Mouse (Mus musculus): Measurements from ENCODE around the gene Plekha5. TPM values are rescaled to one million over a fixed set of nuclear protein-coding genes. Genes with fewer than 3 reads are reported as not detected.

The Plekha5 gene
- 1 to 10 TPM; 6.1 to 9.4 (median 7.0) TPM for total RNA-seq (2022)

DNA sequence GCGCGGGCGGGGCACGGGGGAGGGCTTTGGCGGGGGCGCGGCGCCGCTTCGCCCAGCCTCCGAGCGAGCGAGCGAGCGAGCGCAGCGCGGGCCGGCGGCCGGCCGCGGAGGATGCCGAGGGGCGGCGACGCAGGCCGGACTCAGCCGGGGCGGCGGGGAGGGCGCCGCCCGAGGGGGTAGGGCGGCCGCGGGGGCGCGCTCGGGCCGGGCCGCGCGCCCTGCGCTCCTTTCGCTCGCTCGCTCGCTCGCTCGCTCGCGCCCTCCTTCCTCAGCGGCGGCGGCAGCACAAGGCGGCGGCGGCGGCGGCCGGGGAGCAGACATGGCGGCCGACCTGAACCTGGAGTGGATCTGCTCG lies at the start of gene Plekha5:
Gene Plekha5, plus strand, starts transcription at position 209 of the 355 bp plus-strand sequence.
- peak; percentile 9 to 42 for DNase-seq (ENCODE audit: low spot score in 2 of 2)

DNA sequence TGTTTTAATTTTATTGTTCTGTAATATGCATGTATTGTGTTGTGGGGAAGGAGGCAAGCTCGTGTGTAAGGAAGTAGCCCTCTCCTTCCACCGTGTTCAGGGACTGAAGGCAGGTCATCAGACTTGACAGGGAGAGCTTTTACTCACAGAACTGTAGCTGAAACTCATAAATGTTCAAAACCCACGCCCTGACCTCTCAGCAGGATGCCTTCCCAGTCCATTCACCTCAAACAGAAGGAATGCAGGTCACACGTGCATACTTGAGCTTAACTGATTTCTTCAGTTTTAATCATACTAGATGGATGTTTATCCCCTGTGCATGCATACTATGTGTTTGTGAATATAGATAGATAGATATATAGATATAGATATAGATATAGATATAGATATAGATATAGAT lies 48.2 kb upstream of the Plekha5 start:
- DNase-seq (ENCODE audit: low spot score in 2 of 2): no peak

DNA sequence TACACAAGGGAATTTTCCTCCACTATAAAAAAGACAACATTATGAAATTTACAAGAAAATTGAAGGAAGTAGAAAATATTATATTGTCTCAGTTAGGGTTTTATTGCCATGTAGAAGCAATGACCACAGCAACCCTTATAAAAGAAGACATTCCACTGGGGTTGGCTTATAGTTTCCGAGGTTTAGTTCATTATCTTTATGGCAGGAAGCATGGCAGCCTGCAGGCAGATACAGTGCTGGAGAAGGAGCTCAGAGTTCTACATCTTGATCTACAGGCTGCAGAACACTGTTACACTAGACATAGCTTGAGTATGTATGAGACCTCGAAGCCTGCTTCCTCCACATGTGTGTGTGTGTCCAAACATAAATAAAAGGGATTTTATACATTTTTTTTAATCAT lies 43.3 kb upstream of the Plekha5 start:
- DNase-seq (ENCODE audit: low spot score in 2 of 2): no peak

DNA sequence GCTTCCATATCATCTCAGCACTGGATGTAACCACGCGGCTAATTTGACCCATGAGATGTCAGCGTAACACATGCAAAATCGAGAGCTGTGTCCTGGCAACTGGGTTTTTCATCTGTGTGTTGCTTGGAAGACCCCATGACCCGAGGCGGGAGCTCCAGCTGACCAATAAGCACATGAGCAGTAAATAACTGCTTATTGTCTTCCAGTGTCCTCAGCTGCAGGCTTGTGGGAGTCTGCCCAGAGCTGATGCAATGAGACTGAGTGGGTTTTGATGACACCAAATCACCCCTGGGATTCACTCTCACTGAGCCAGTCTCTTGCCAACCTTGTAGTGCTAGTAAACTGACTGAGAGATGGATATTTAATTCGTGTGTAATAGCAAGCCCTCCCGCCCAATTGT lies 42.7 kb upstream of the Plekha5 start:
- DNase-seq (ENCODE audit: low spot score in 2 of 2): peak in 1 of 2 experiments; percentile 17

DNA sequence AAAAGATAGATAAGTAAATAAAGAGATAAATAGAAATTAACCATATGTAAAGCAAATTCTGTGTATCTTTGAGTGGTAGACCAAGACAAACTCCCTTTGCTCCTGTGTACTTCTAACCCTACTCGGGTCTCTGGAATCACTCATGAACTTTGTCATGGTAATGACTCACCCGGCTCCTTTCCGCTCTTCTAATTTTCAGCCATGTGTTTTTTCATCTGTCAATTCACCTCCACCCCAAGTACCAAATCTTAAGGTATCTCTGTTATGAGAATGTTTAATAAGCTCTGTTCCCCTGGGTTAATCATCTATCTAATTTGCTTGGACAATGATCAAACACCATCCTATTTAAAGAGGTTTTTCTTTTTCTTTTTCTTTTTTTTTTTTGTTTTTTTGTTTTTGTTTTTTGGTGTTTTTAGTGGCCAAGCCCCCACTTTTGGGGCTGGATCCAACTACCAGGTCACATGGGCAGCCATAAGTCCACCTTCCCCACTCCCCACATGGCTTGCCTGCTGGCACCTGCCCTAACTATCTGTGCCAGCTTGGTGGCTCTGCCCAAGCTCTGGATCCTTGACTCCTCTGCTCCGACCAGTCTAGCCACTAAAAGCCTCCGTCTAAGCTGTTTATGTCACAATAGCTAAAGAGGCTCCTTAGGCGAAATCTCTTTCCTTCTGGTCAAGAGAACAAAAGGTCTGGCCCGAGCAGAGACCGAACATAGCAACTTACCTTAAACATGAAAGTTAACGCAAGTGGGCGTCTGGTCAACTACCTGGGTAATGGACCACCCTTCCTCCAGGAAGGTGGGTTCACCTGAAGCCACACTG lies 40.1 kb upstream of the Plekha5 start:
- DNase-seq (ENCODE audit: low spot score in 2 of 2): no peak

DNA sequence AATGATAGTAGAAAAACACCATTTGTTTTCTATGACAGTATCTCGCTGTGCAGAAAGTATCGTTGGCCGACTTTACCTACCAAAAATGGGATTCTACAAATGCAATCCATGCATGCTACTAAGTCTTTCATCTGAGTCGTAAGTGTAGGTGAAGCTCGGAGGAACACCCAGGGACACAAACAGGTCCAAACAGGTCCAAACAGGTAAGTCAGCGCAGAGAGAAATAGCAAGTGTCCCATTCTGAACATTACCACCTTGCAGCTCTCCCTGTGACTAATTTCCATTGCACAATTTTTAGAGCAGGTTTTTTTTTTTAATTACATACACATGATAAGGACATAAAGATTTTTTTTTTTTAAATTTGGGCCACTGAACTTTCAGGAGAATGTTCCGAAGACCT lies 27.2 kb upstream of the Plekha5 start:
- DNase-seq (ENCODE audit: low spot score in 2 of 2): no peak

DNA sequence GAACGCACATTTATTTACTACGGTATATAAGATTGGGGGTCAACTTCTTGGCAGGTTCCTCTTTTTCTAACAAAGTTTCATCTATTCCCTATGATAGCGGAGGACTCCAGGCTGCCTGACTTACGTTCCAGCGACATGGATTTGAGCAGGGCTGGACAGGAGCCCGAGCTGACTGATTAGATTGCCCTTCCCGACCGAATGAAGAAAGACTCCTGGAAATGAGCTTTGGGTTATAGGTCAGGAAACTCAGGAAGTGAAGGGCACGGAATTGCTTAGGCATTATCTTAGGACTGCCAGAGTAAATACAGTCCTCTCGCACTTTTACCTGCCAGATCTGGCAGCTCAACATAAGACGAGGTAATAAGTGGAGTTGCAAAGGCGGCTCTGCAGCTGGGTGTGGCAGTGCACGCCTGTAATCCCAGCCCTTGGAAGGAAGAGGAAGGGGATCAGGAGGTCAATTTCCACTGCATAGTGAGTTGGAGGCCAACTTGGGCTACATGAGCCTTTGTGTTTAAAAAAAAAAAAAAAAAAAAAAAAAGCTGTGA lies 21.0 kb upstream of the Plekha5 start:
- DNase-seq (ENCODE audit: low spot score in 2 of 2): no peak

DNA sequence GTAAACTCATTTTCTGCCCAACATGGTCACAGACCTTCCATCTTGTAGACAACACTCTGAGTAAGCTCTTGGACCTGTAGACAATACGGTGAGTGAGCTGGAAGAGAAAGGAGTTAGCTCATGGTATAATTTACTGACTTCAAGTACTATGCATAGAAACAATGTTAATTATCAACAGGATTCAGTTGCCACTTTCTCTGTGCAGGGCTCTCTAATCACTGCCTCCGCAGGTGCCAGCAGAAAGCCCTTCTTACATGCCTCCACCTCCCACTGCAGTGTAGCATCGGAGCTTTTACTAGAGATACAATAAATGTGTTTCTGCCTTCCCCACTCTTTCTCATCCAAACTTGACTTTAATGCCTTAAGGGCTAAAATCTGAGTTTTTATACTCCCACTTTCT lies 11.9 kb upstream of the Plekha5 start:
- DNase-seq (ENCODE audit: low spot score in 2 of 2): no peak

DNA sequence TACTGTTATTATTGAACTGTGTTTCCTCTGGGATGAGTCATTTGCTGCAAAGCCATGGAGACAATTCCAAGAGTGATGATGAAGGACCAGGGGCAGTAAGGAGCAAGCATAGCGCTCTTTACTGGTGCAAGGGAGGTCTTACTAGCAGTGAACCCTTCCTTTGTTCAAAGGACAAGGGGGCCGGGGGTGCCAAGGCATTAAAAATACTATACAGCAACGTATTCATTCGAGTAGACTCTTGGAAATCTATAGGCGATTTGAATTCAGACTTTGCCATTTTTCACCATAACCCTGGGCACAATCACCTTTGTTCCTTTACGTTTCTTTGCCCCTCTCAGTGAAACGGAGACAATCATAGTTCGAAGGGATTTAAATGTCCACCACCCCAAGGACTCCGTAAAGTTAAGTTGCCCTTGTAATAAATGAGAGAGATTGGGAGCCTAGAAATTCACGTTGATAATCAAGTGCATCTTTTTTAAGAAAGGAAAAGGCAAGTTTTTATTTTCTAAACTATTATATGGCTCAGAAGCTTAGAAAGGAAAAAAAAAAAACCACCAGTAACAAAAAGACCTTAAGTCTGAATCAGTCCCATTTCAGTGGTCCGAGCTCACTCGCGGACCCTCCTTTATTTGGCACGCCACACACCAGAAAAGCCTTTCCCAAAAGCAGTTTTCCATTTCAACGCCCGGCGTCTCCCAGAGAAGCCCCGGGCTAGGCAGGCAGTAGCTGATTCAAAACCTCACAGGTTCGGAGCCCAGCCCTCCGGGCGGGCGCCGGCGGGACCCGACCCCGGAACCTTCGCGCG lies 611 bp upstream of the Plekha5 start:
- no peak for DNase-seq (ENCODE audit: low spot score in 2 of 2)

DNA sequence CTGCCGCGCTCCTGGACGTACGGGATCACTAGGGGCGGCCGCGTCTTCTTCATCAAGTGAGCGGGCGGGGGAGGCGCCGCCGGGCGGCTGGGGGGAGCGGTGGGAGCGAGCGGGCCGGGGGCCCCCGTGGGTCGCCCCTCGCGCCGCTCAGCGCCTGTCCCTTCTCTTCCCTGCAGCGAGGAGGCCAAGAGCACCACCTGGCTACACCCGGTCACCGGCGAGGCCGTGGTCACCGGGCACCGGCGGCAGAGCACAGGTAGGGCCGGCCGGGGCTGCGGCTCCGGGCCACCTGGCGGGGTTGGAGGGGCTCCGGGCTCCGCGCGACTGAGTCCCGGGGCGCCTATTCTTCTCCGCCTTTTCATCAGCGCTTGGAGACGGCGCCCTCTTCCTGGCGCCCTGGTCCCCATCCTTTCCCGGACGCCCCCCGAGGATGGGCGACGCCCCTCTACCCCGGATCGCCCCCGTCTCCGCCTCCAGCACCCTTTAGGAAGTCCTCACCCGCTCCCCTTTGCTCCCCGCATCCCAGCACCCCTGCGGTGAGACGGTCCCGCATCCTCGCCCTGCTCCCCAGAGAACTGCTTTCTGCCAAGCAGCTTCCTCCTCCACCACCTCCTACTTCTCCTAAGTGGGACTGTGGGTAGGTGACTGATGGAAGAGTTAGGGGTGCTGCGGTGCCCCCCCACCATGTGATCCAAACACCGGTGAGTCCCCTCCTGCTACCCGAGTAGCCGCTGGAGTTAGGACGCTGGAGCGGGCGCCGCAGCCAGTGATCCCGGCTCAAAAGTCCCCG lies 542 bp downstream of the Plekha5 start:
- DNase-seq (ENCODE audit: low spot score in 2 of 2): peak; percentile 2 to 11

DNA sequence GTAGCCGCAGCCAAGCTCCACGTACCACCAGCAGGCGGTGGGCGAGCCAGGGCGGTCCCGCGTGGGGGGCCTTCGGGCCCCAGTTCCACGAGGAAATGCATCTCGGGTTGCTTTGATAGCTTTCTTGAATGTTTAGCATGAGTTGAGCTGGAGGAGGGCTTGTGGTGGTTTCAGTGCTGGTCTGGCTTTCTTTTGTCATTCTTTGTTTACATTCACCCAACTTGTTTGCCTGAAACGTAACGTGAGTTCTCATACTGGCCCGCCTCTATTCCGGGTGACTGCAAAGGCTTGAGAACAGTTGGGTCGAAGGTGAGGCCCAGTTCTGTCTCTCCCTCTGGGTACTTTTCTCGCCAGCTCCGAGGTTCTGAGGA lies 1.1 kb downstream of the Plekha5 start:
- DNase-seq (ENCODE audit: low spot score in 2 of 2): no peak

DNA sequence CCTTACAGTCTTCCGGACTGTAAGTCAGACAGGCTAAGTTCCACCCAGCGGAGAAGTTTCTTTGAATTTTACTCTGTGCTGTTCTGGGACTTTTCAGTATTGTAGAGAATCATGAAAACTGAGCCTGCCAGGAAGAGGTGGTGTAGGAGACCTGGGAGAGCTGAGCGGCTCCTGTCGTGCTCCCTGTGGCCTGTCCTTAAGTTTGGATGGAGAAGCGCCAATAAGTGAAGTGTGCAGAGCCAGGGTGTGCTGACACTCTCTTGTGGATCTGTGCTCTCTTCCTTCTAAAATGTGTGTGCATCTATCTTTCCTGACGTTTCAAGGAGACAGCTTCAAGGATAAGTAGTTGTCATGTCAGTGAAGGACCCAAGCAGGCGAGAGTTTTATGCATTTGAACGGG lies 5.4 kb downstream of the Plekha5 start:
- DNase-seq (ENCODE audit: low spot score in 2 of 2): no peak

DNA sequence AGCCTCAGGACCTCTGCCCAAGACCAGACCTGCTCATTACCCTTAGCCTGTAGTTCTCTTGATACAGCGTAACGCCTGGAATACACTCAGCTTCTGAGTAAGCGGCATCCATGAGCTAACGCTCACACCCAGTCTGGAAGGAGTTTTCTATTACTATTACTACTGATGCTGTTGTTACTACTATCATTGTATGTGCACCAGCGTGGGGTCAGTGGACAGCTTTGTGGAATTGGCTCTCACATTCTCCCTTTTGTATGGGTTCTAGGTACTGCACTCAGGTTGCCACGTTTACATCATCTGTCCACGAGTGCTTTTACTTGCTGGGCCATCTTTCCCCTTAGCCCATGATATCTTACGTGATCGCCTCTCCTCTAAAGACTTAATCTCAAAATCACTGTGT lies 8.5 kb downstream of the Plekha5 start:
- no peak for DNase-seq (ENCODE audit: low spot score in 2 of 2)

DNA sequence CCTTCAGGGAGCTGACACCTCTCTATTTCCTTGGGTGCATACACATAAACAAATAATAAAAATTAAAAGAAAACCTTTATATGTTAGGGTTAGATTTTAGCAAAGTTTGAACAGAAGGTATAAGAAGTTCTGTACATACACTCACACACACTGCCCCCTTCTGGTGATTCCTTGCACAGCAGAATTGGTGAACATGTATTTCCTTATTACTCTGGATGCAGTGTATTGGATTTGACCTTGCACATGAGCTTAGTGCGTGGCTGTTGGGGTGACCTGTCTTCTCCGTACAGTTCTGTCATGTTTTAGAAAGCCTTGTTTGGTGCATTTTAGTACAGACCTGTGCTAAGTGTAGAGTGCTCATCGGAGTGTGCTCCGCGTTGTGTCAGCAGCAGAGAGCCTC lies 19.5 kb downstream of the Plekha5 start:
- DNase-seq (ENCODE audit: low spot score in 2 of 2): no peak

DNA sequence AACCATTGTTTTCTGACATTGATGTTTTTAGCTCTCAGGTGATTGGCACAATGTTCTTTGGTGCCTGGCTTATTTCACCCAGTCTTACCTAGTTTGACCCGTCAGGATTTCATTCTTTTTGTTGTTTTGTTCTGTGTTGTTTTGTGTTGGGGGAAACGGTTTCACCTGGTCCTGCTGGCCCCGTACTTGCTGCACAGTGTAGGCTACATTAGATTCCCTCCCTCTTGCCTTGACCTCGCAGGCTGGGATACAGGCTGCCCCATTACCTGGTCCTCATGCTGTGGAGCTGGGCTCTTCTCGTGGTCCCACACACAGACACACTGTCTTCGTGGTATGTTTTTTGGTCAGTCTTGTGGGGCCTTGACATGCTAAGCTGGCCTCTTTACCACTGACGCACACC lies 20.3 kb downstream of the Plekha5 start:
- DNase-seq (ENCODE audit: low spot score in 2 of 2): no peak

DNA sequence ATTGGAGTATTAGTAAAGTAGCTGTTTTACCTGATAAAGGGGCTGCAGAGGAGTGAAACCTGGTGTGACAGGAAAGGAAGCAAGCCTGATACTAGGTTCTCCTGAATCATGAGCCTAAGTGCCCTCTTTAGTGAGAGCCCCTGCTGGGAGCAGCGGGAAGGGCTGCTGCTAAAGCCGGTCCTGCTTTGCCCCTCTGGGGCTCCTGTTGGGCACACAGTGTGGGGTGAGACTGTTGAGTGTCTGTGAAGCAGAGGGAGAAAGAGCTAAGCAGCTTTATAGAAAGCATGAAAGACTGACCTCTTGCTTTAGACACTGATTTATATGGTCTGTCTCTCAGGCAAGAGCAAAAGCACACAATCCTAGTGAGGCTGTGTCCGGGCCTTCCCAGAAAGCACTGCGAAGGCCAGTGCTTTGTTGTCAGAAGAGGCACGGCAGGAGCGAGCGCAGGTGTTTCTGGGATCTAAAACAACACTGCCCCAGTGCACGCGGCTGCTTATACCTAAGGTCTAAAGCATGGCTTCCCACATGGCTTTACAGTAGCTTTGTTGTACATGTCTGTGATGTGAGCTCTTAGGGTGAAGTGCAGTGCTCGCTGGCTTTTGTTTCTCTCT lies 21.1 kb downstream of the Plekha5 start:
- DNase-seq (ENCODE audit: low spot score in 2 of 2): no peak

DNA sequence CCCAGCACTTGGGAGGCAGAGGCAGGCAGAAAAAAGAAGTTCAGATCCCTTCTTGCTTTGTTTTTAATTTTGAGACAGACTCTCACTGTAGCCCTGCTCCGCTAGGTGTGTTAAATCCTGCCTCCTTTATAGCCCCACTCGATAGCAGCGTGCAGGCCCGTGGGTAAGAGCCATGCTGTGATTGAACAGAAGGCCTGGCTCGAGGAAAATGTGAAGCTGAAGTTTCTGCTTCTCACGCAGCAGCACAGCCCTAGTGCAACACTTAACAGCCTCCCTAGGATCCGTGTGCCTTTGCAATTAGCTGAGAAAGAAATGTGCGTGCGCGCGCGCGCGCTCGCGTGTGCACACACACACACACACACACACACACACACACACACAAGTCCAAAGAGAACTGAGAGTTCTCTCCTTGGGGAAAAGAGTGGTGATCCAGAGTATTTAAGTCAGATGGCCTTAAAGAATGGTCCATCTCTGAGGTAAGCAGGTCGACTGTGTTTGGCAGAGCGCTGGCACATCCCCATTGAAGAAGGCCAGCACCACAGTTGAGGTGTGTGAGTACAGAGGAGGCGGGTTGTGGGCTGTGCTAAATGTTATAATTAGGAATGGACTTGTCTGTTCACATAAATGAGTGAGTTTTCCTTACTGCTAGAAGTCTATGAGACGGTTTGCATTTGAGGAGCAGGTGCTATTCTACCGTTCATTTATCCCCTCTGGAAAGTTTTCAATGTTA lies 24.3 kb downstream of the Plekha5 start:
- DNase-seq (ENCODE audit: low spot score in 2 of 2): no peak

DNA sequence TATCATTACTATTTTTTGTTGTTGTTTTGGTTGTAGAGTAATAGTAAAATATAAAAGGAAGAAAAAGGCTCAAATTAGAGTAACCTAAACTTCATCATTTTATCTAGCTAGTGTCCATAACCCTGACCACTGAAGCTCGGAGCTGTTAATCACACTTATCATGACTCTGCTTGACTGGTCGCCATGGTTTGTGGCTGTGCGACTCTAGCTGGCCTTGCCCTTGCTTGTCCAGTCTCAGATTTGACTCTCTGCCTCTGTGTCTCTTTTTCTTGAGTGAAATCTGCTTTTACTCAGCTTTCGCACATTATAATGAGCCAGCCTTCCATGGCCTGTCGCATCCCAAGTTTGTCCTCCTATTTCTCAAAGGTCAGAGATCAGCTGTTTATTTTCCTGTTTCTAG lies 26.8 kb downstream of the Plekha5 start:
- no peak for DNase-seq (ENCODE audit: low spot score in 2 of 2)

DNA sequence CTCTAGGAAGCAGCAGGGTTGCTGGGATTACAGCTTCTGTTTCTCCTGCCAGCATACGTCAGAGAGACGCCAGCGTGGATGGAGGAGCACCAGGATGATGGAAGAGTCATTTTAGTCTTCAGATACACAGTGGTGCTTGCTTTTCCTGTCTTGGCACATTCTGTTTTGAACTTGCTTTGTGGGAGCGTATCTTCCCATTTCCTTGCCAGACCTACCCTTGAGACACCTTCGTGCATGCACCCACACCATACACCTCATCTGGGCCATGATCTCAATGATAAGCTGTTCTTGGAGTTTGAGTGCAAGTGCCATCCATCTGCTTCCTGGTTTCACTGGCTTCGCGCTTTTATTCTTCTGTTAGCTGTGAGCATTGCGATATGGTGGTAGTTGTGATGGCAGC lies 28.9 kb downstream of the Plekha5 start:
- DNase-seq (ENCODE audit: low spot score in 2 of 2): no peak

DNA sequence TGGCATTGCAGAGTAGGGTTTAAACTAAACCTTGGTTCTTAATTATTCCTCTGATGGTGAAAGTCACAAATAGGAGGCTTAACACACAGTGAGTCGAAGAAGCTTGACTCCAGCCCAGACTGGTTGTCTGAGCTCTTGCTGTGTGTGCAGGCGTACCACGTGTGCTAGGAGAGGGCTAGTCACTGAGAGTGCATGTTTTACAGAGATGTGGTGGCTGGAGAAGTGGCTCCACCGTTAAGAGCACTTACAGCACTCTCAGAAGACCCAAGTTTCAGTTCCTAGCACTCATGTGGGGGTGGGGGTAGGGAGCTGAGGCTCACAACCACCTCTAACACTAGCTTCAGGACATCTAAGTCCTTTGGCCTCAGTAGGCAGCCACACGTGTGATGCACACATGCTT lies 29.6 kb downstream of the Plekha5 start:
- DNase-seq (ENCODE audit: low spot score in 2 of 2): no peak

DNA sequence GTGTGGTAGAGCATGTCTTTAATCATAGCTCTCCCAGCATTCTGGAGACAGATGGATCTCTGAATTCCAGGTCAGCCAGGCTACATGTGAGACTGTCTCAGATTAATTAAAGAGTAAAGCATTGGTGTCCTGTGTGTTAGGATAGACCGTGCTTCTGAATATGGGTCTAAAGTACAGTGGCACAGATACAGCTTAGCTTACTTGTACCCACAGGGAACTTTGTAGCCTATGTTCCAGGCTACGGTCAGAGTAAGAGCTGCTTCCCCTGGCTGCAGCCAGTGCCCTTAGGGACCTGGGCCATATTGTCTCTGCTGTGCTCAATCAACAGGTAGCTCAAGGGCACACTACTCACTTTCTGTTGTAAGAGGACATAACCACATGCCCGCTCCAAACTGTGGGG lies 30.5 kb downstream of the Plekha5 start:
- DNase-seq (ENCODE audit: low spot score in 2 of 2): no peak
